Mouse (Mus musculus) thymus, postnatal 0 days (tissue): Measurements from ENCODE around the gene Pias1. TPM values are rescaled to one million over a fixed set of nuclear protein-coding genes. Genes with fewer than 3 reads are reported as not detected.

Experiments used
- polyA plus RNA-seq: library from polyadenylated mRNA; unstranded; fragments of >200 nt; fragmentation: Nextera tagmentation; extraction: Ambion mirVana; gene quantifications from 2 replicates; pipeline ENCODE4 v1.2.1, GENCODE M21; 2015

Pias1 gene
- polyA plus RNA-seq, 1 experiment from 2014 or later: 53.0 TPM

Other genes with a start within 250 kb of the Pias1 start
- 11.3 and 11.6 TPM in 2 replicates for gene Fem1b, start 176.0 kb downstream of the Pias1 start, polyA plus RNA-seq
- gene Cln6, start 149.1 kb downstream of the Pias1 start, polyA plus RNA-seq: 23.1 and 26.7 TPM in 2 replicates
- gene Calml4, start 129.8 kb downstream of the Pias1 start, polyA plus RNA-seq: 5.5 and 5.6 TPM in 2 replicates
- 0.10 TPM in 1 of 2 replicates, not detected in the other for gene Skor1, start 161.0 kb upstream of the Pias1 start, polyA plus RNA-seq